7 mouse cellular contexts compared by ENCODE assay signal in the genomic region with DNA sequence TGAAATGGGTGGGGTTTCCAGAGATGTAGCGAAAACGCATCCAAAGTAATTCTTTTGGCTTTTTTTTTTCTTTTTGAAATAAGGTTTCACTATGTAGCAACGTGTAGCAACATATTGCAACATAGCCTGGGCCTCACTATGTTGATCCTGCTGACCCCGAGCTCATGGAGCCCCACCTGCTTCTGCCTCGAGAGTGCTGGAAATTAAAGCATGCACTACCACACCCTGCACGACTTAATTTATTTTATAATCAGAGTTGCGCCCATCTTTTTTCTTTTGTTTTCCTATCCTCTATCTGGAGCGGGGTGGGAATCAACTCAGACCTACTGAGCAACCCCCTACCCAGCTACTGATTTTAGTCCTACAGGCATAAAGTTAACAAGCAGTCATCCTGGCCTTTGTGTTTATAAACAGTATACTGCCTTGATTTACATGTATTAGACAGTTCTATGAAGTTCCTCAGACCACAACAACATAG. TPM values are rescaled to one million over a fixed set of nuclear protein-coding genes. Genes with fewer than 3 reads are reported as not detected.
A peak's percentile ranks its signal among the peaks of the same experiment; 100 is the strongest.
DNase-seq lines count a peak whose midpoint lies in the region; ATAC-seq and TF ChIP-seq lines count a peak whose summit lies in the region.

No protein-coding gene starts in this region.

- TF ChIP-seq POLR2A in limb, embryonic 14.5 days (IDR thresholded peaks at IDR 0.05; ENCODE audit: borderline replicate concordance, extremely low read depth, insufficient read depth, insufficient read length): no peak

- H3K27ac ChIP-seq in forebrain, embryonic 11.5 days (ENCODE audit: low read depth, low read length): no peak overlapping the region
- H3K27ac ChIP-seq in limb, embryonic 14.5 days (replicated peaks; ENCODE audit: low read depth, low read length): no peak overlapping the region
- no peak overlapping the region for H3K27ac ChIP-seq in stomach, embryonic 15.5 days

- peak overlapping the region; percentile 91 for H3K4me2 ChIP-seq in forebrain, embryonic 11.5 days (ENCODE audit: low read depth, low read length, severe bottlenecking)
- peak overlapping the region; percentile 57 for H3K4me2 ChIP-seq in limb, embryonic 14.5 days (replicated peaks; ENCODE audit: low read depth, low read length, severe bottlenecking)
- H3K4me2 ChIP-seq in stomach, embryonic 15.5 days: peak overlapping the region; percentile 47

- no peak for DNase-seq in forebrain, embryonic 11.5 days (ENCODE audit: low spot score)
- DNase-seq in limb, embryonic 14.5 days (ENCODE audit: low spot score): no peak
- no peak for DNase-seq in left cerebral cortex, postnatal 36 days (ENCODE audit: low spot score in 2 of 2)
- no peak for DNase-seq in layer of hippocampus, postnatal 14 days (ENCODE audit: low spot score in 2 of 2)

- H3K4me3 ChIP-seq in megakaryocyte, embryonic 14.5 days (replicated peaks): peak overlapping the region; percentile 98
- peak overlapping the region; percentile 79 for H3K4me3 ChIP-seq in forebrain, embryonic 11.5 days (ENCODE audit: low read depth, low read length)
- H3K4me3 ChIP-seq in limb, embryonic 14.5 days (replicated peaks; ENCODE audit: low read length): peak overlapping the region; percentile 84
- peak overlapping the region; percentile 76 for H3K4me3 ChIP-seq in stomach, embryonic 15.5 days (replicated peaks)

- under 1% methylated on average over 8 of the region's 8 CpGs for WGBS in forebrain, embryonic 11.5 days
- WGBS in limb, embryonic 14.5 days: 0% methylated on average over 8 of the region's 8 CpGs
- 1% methylated on average over 8 of the region's 8 CpGs for WGBS in stomach, embryonic 15.5 days

- 0 out of 2 replicates have a peak overlapping the region, but pooled peaks have one; percentile 35 for H3K9ac ChIP-seq in forebrain, embryonic 11.5 days (ENCODE audit: low read length)
- no peak overlapping the region for H3K9ac ChIP-seq in limb, embryonic 14.5 days (ENCODE audit: low read depth, low read length, severe bottlenecking)
- no peak overlapping the region for H3K9ac ChIP-seq in stomach, embryonic 15.5 days

- no peaks in the 10 kb centered on the region for H3K9me3 ChIP-seq in megakaryocyte, embryonic 14.5 days
- no peaks in the 10 kb centered on the region for H3K9me3 ChIP-seq in forebrain, embryonic 11.5 days (ENCODE audit: control insufficient read depth, low read length)
- no peaks in the 10 kb centered on the region for H3K9me3 ChIP-seq in limb, embryonic 14.5 days (ENCODE audit: control insufficient read depth, low read length)
- H3K9me3 ChIP-seq in stomach, embryonic 15.5 days: no peaks in the 10 kb centered on the region

- ATAC-seq in megakaryocyte, adult 5-6 weeks (ENCODE audit: poor library complexity, severe bottlenecking): no peak
- peak; percentile 55 for ATAC-seq in forebrain, embryonic 11.5 days (replicated peaks; ENCODE audit: low FRiP score)
- no peak for ATAC-seq in limb, embryonic 14.5 days (ENCODE audit: low FRiP score, low read depth)
- peak; percentile 10; the same call in 1 of the 2 replicates for ATAC-seq in stomach, embryonic 15.5 days (ENCODE audit: insufficient read depth, low FRiP score, low read depth)

- peaks cover 29% of the 10 kb centered on the region for H3K4me1 ChIP-seq in megakaryocyte, embryonic 14.5 days
- H3K4me1 ChIP-seq in forebrain, embryonic 11.5 days (replicated peaks; ENCODE audit: control insufficient read depth, insufficient read depth, low read length): no peaks in the 10 kb centered on the region; the same call in 1 of the 2 replicates
- peaks cover 8% of the 10 kb centered on the region; the same call in 1 of the 2 replicates for H3K4me1 ChIP-seq in limb, embryonic 14.5 days (ENCODE audit: control insufficient read depth, insufficient read depth, low read length)
- peaks cover 5% of the 10 kb centered on the region for H3K4me1 ChIP-seq in stomach, embryonic 15.5 days

- H3K36me3 ChIP-seq in megakaryocyte, embryonic 14.5 days (replicated peaks; ENCODE audit: low read length): peaks cover 24% of the 10 kb centered on the region
- no peaks in the 10 kb centered on the region for H3K36me3 ChIP-seq in forebrain, embryonic 11.5 days (ENCODE audit: control insufficient read depth, insufficient read depth, low read length)
- H3K36me3 ChIP-seq in limb, embryonic 14.5 days (ENCODE audit: control insufficient read depth, insufficient read depth, low read length): peaks cover 8% of the 10 kb centered on the region
- no peaks in the 10 kb centered on the region for H3K36me3 ChIP-seq in stomach, embryonic 15.5 days

- peaks cover 3% of the 10 kb centered on the region for H3K27me3 ChIP-seq in megakaryocyte, embryonic 14.5 days (replicated peaks)
- no peaks in the 10 kb centered on the region for H3K27me3 ChIP-seq in forebrain, embryonic 11.5 days (ENCODE audit: control insufficient read depth, insufficient read depth, low read length)
- H3K27me3 ChIP-seq in limb, embryonic 14.5 days (ENCODE audit: control insufficient read depth, insufficient read depth, low read length): no peaks in the 10 kb centered on the region
- no peaks in the 10 kb centered on the region for H3K27me3 ChIP-seq in stomach, embryonic 15.5 days (replicated peaks)

- intact Hi-C loops in left cerebral cortex, postnatal 36 days (cut with DNase I): loop anchor here (1.0 to 5.0 kb wide), 4 partner anchors 25 to 93 kb away; a partner anchor contains a TSS

RNA-seq across cellular contexts. Expression of a gene that starts 0.6 kb away (rescaled TPM):
- 45.2 and 94.9 TPM in 2 replicates for polyA plus RNA-seq in megakaryocyte, embryonic 14.5 days (2012; ENCODE audit: insufficient read depth, low replicate concordance)
- total RNA-seq in megakaryocyte, adult 5-6 weeks (2015): 5.9 and 6.4 TPM in 2 replicates
- 23.5 and 29.0 TPM in 2 replicates for total RNA-seq in megakaryocyte, adult 5-6 weeks (2017)
- 21.2 and 22.3 TPM in 2 replicates for polyA plus RNA-seq in forebrain, embryonic 11.5 days (2014; fragmentation: Nextera tagmentation; extraction: Ambion mirVana)
- 77.4 and 97.5 TPM in 2 replicates for polyA plus RNA-seq in limb, embryonic 14.5 days (2012; rRNA removed)
- polyA plus RNA-seq in limb, embryonic 14.5 days (2014; fragmentation: Nextera tagmentation; extraction: Ambion mirVana): 29.5 and 32.1 TPM in 2 replicates
- polyA plus RNA-seq in stomach, embryonic 15.5 days (2015; fragmentation: Nextera tagmentation; extraction: Ambion mirVana): 23.3 and 24.1 TPM in 2 replicates
- total RNA-seq in left cerebral cortex, postnatal 36 days (2021): 100 to 1,000 TPM; 113 to 122 TPM
- 10 to 100 TPM; 86.7 to 87.7 TPM for total RNA-seq in layer of hippocampus, postnatal 14 days (2021)

RNA-seq across cellular contexts. Expression of a gene that starts 16.5 kb away (rescaled TPM):
- 3.7 TPM in 1 of 2 replicates, not detected in the other for polyA plus RNA-seq in megakaryocyte, embryonic 14.5 days (2012; ENCODE audit: insufficient read depth, low replicate concordance)
- 0.18 and 0.20 TPM in 2 replicates for total RNA-seq in megakaryocyte, adult 5-6 weeks (2015)
- total RNA-seq in megakaryocyte, adult 5-6 weeks (2017): 0.22 and 0.94 TPM in 2 replicates
- polyA plus RNA-seq in forebrain, embryonic 11.5 days (2014; fragmentation: Nextera tagmentation; extraction: Ambion mirVana): 2.5 and 2.7 TPM in 2 replicates
- 34.7 and 42.7 TPM in 2 replicates for polyA plus RNA-seq in limb, embryonic 14.5 days (2012; rRNA removed)
- 17.3 and 19.8 TPM in 2 replicates for polyA plus RNA-seq in limb, embryonic 14.5 days (2014; fragmentation: Nextera tagmentation; extraction: Ambion mirVana)
- polyA plus RNA-seq in stomach, embryonic 15.5 days (2015; fragmentation: Nextera tagmentation; extraction: Ambion mirVana): 39.6 and 42.0 TPM in 2 replicates
- 1 to 10 TPM; 1.1 to 5.3 TPM for total RNA-seq in left cerebral cortex, postnatal 36 days (2021)
- total RNA-seq in layer of hippocampus, postnatal 14 days (2021): 1 to 10 TPM; 1.5 to 4.7 TPM

RNA-seq across cellular contexts. Expression of a gene that starts 24.4 kb away (rescaled TPM):
- polyA plus RNA-seq in megakaryocyte, embryonic 14.5 days (2012; ENCODE audit: insufficient read depth, low replicate concordance): not detected in 2 replicates
- not detected in 2 replicates for total RNA-seq in megakaryocyte, adult 5-6 weeks (2015)
- not detected in 2 replicates for total RNA-seq in megakaryocyte, adult 5-6 weeks (2017)
- not detected in 2 replicates for polyA plus RNA-seq in forebrain, embryonic 11.5 days (2014; fragmentation: Nextera tagmentation; extraction: Ambion mirVana)
- not detected in 2 replicates for polyA plus RNA-seq in limb, embryonic 14.5 days (2012; rRNA removed)
- polyA plus RNA-seq in limb, embryonic 14.5 days (2014; fragmentation: Nextera tagmentation; extraction: Ambion mirVana): not detected in 2 replicates
- polyA plus RNA-seq in stomach, embryonic 15.5 days (2015; fragmentation: Nextera tagmentation; extraction: Ambion mirVana): not detected in 2 replicates
- total RNA-seq in left cerebral cortex, postnatal 36 days (2021): not detected
- total RNA-seq in layer of hippocampus, postnatal 14 days (2021): not detected

RNA-seq across cellular contexts. Expression of a gene that starts 24.5 kb away (rescaled TPM):
- polyA plus RNA-seq in megakaryocyte, embryonic 14.5 days (2012; ENCODE audit: insufficient read depth, low replicate concordance): 0.44 and 4.7 TPM in 2 replicates
- 0.55 and 0.71 TPM in 2 replicates for total RNA-seq in megakaryocyte, adult 5-6 weeks (2015)
- total RNA-seq in megakaryocyte, adult 5-6 weeks (2017): 0.26 and 0.45 TPM in 2 replicates
- polyA plus RNA-seq in forebrain, embryonic 11.5 days (2014; fragmentation: Nextera tagmentation; extraction: Ambion mirVana): 2.3 and 2.9 TPM in 2 replicates
- 31.0 and 46.5 TPM in 2 replicates for polyA plus RNA-seq in limb, embryonic 14.5 days (2012; rRNA removed)
- 8.1 and 9.4 TPM in 2 replicates for polyA plus RNA-seq in limb, embryonic 14.5 days (2014; fragmentation: Nextera tagmentation; extraction: Ambion mirVana)
- 9.0 and 10.0 TPM in 2 replicates for polyA plus RNA-seq in stomach, embryonic 15.5 days (2015; fragmentation: Nextera tagmentation; extraction: Ambion mirVana)
- total RNA-seq in left cerebral cortex, postnatal 36 days (2021): 10 to 100 TPM; 26.4 to 35.9 TPM
- total RNA-seq in layer of hippocampus, postnatal 14 days (2021): 10 to 100 TPM; 22.5 to 26.4 TPM

RNA-seq across cellular contexts. Expression of a gene that starts 35.0 kb away (rescaled TPM):
- polyA plus RNA-seq in megakaryocyte, embryonic 14.5 days (2012; ENCODE audit: insufficient read depth, low replicate concordance): 37.1 and 112 TPM in 2 replicates
- 130 and 132 TPM in 2 replicates for total RNA-seq in megakaryocyte, adult 5-6 weeks (2015)
- 125 and 133 TPM in 2 replicates for total RNA-seq in megakaryocyte, adult 5-6 weeks (2017)
- polyA plus RNA-seq in forebrain, embryonic 11.5 days (2014; fragmentation: Nextera tagmentation; extraction: Ambion mirVana): 138 and 144 TPM in 2 replicates
- polyA plus RNA-seq in limb, embryonic 14.5 days (2012; rRNA removed): 105 and 115 TPM in 2 replicates
- polyA plus RNA-seq in limb, embryonic 14.5 days (2014; fragmentation: Nextera tagmentation; extraction: Ambion mirVana): 131 and 135 TPM in 2 replicates
- polyA plus RNA-seq in stomach, embryonic 15.5 days (2015; fragmentation: Nextera tagmentation; extraction: Ambion mirVana): 141 and 152 TPM in 2 replicates
- 100 to 1,000 TPM in 1 of 2 experiments, 10 to 100 TPM in 1; 87.0 to 104 TPM for total RNA-seq in left cerebral cortex, postnatal 36 days (2021)
- 10 to 100 TPM; 65.7 to 79.1 TPM for total RNA-seq in layer of hippocampus, postnatal 14 days (2021)

Comparison
In these comparisons a context has a peak if more than half of its experiments do, and no peak if none do; other contexts are left out.
1. ATAC-seq: peak in forebrain, embryonic 11.5 days (single experiment) and stomach, embryonic 15.5 days (single experiment); none in megakaryocyte, adult 5-6 weeks (single experiment) and limb, embryonic 14.5 days (single experiment).
2. Peak in every context shown above with its lines, with median percentiles within 50 percentile points of each other: H3K4me3 ChIP-seq and H3K4me2 ChIP-seq.